Mouse (Mus musculus) brain, embryonic 14.5 days (tissue): Measurements from ENCODE around the gene Chrna1.

Source experiments
- CTCF ChIP-seq: fragments of 200-500 bp; IDR thresholded peaks from 2 replicates; pipeline ENCODE4 v1.5.1; 2012; ENCODE audit warnings: inconsistent platforms, mild to moderate bottlenecking, moderate library complexity, borderline replicate concordance; ENCODE audit not compliant: insufficient read depth, insufficient read length; ENCODE audit errors: extremely low read depth
- POLR2A ChIP-seq: fragments of 200-500 bp; IDR thresholded peaks from 2 replicates; pipeline ENCODE4 v1.6.1; 2012; ENCODE audit warnings: mild to moderate bottlenecking, inconsistent platforms, borderline replicate concordance; ENCODE audit not compliant: poor library complexity, insufficient read depth, insufficient read length, severe bottlenecking; ENCODE audit errors: extremely low read depth

- TF ChIP-seq POLR2A (no peak), CTCF (no peak)
Measured at GRCm38 (mm10) chr2:73609724-73610210, 29.6 kb upstream of the Chrna1 start.
